Mouse (Mus musculus): ENCODE measurements around the gene Secisbp2l. TPM values are rescaled to one million over a fixed set of nuclear protein-coding genes. Genes with fewer than 3 reads are reported as not detected.

The Secisbp2l gene
- total and polyA plus RNA-seq, 2 experiments from 2014 or later, result 29.2 to 57.9 TPM

GRCm38 (mm10) chr2:125811332-125811731, 28.7 kb upstream of the Secisbp2l start:
- no peaks in the 10 kb centered on the region for H3K4me1 ChIP-seq (ENCODE audit: insufficient read depth, low read length)
- DNase-seq (ENCODE audit: low spot score) (no peak), ATAC-seq (ENCODE audit: low FRiP score) (no peak)
- H3K9ac ChIP-seq (replicated peaks; ENCODE audit: low read length, poor library complexity, severe bottlenecking), result no peak overlapping the region
- H3K4me3 ChIP-seq (ENCODE audit: low read depth, low read length), result no peak overlapping the region
- H3K27me3 ChIP-seq (ENCODE audit: insufficient read depth, low read length), result no peaks in the 10 kb centered on the region
- H3K4me2 ChIP-seq (ENCODE audit: low read depth, low read length, poor library complexity, severe bottlenecking), result no peak overlapping the region
- no peaks in the 10 kb centered on the region for H3K36me3 ChIP-seq (ENCODE audit: insufficient read depth, low read length)
- no peaks in the 10 kb centered on the region for H3K9me3 ChIP-seq (ENCODE audit: low read length)
- no peak for TF ChIP-seq CTCF (IDR thresholded peaks at IDR 0.05)
- no peak overlapping the region for H3K27ac ChIP-seq (ENCODE audit: low read depth, low read length)
- 75% methylated on average over 2 of the region's 2 CpGs for WGBS

- DNase-seq (ENCODE audit: low spot score) (no peak), ATAC-seq (ENCODE audit: low FRiP score) (peak; percentile 16; the same call in 1 of the 2 replicates)
- WGBS, result 46% methylated on average over 7 of the region's 7 CpGs
- H3K36me3 ChIP-seq (ENCODE audit: insufficient read depth, low read length), result no peaks in the 10 kb centered on the region
- H3K27me3 ChIP-seq (ENCODE audit: insufficient read depth, low read length), result no peaks in the 10 kb centered on the region
- no peak overlapping the region for H3K4me2 ChIP-seq (ENCODE audit: low read depth, low read length, poor library complexity, severe bottlenecking)
- no peaks in the 10 kb centered on the region for H3K9me3 ChIP-seq (ENCODE audit: low read length)
- H3K4me3 ChIP-seq (ENCODE audit: low read depth, low read length), result no peak overlapping the region
- H3K4me1 ChIP-seq (ENCODE audit: insufficient read depth, low read length), result no peaks in the 10 kb centered on the region
- no peak overlapping the region for H3K9ac ChIP-seq (replicated peaks; ENCODE audit: low read length, poor library complexity, severe bottlenecking)
- no peak for TF ChIP-seq CTCF (IDR thresholded peaks at IDR 0.05)
- H3K27ac ChIP-seq (ENCODE audit: low read depth, low read length), result no peak overlapping the region
Observed at GRCm38 (mm10) chr2:125809551-125809950, 26.9 kb upstream of the Secisbp2l start.

DNA sequence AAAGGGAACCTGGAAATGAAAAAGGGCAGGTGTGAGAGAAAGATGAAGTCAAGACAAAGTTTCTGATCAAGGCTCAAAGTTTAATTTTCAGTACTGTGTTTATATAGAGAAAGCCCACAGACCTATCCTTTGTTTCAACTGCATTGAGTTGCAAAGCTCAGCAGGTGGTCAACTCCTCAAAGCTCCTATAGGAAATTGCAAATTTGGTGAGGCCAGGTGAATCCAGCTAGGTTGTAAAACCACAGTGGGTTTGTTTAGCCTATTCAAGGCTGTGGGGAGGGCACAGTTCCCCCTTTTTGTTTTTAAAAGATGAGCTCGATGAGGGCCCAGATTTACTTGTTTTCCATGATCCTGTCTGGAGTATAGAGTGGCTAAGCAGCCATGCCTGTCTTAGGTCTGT, 23.2 kb upstream of the Secisbp2l start:
- no peak for DNase-seq (ENCODE audit: low spot score)
- Histone ChIP-seq H3K4me3 (ENCODE audit: low read depth, low read length) (no peak overlapping the region), H3K27ac (ENCODE audit: low read depth, low read length) (no peak overlapping the region), H3K4me1 (ENCODE audit: insufficient read depth, low read length) (no peaks in the 10 kb centered on the region), H3K27me3 (ENCODE audit: insufficient read depth, low read length) (no peaks in the 10 kb centered on the region), H3K4me2 (ENCODE audit: low read depth, low read length, poor library complexity, severe bottlenecking) (no peak overlapping the region), H3K9me3 (ENCODE audit: low read length) (no peaks in the 10 kb centered on the region), H3K36me3 (ENCODE audit: insufficient read depth, low read length) (no peaks in the 10 kb centered on the region), H3K9ac (replicated peaks; ENCODE audit: low read length, poor library complexity, severe bottlenecking) (no peak overlapping the region)
- no peak for TF ChIP-seq CTCF (IDR thresholded peaks at IDR 0.05)
- 52% methylated on average over 1 of the region's 1 CpGs for WGBS
- ATAC-seq (ENCODE audit: low FRiP score), result no peak

DNA sequence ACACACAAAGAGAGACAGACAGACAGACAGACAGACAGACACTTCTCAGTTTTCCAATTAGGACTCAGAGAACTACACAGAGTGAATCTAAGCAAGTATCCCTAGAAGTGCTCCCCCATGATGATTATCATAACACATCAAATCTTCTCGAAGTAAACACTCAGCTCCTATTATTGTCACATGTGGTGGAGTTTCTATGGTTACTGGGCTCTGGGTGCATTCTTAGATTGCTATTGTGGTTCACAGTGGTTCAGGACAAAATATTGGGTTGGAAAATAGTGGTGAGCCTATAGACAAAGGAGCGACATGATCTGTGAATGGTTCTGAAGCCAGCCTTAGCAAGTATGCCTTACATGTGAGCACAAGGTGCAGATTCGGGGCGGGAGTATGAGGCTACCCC, 19.3 kb upstream of the Secisbp2l start:
- H3K4me3 ChIP-seq (ENCODE audit: low read depth, low read length), result no peak overlapping the region
- H3K4me1 ChIP-seq (ENCODE audit: insufficient read depth, low read length), result no peaks in the 10 kb centered on the region
- no peak overlapping the region for H3K9ac ChIP-seq (replicated peaks; ENCODE audit: low read length, poor library complexity, severe bottlenecking)
- H3K27ac ChIP-seq (ENCODE audit: low read depth, low read length), result no peak overlapping the region
- WGBS, result 64% methylated on average over 4 of the region's 4 CpGs
- no peaks in the 10 kb centered on the region for H3K9me3 ChIP-seq (ENCODE audit: low read length)
- no peak for TF ChIP-seq CTCF (IDR thresholded peaks at IDR 0.05)
- DNase-seq (ENCODE audit: low spot score), result peak; percentile 36
- H3K27me3 ChIP-seq (ENCODE audit: insufficient read depth, low read length), result no peaks in the 10 kb centered on the region
- no peak overlapping the region for H3K4me2 ChIP-seq (ENCODE audit: low read depth, low read length, poor library complexity, severe bottlenecking)
- no peak for ATAC-seq (ENCODE audit: low FRiP score)
- H3K36me3 ChIP-seq (ENCODE audit: insufficient read depth, low read length), result no peaks in the 10 kb centered on the region

DNA sequence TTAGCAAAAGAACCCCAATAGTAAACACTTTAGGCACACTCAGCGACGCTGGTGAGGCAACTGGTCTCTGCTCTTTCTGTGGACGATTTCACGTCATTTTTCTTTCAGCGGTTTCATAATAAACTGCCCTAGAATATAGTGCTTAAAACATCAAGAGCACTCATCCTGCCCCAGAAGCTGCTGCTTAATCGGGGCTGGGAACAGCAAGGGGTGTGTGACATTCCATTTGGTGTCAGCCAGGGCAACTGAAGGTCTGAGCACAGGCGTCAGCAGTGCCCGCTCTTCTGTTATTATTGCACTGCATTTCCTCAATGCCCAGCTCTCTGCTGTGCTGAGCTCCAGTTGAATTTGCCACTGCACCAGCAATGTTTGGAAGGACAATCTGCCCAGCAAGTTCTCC, 18.4 kb upstream of the Secisbp2l start:
- WGBS, result 62% methylated on average over 8 of the region's 8 CpGs
- Histone ChIP-seq H3K4me1 (ENCODE audit: insufficient read depth, low read length) (no peaks in the 10 kb centered on the region), H3K27ac (ENCODE audit: low read depth, low read length) (no peak overlapping the region), H3K4me3 (ENCODE audit: low read depth, low read length) (no peak overlapping the region), H3K36me3 (ENCODE audit: insufficient read depth, low read length) (no peaks in the 10 kb centered on the region), H3K9me3 (ENCODE audit: low read length) (no peaks in the 10 kb centered on the region), H3K4me2 (ENCODE audit: low read depth, low read length, poor library complexity, severe bottlenecking) (no peak overlapping the region), H3K27me3 (ENCODE audit: insufficient read depth, low read length) (no peaks in the 10 kb centered on the region), H3K9ac (replicated peaks; ENCODE audit: low read length, poor library complexity, severe bottlenecking) (no peak overlapping the region)
- ATAC-seq (ENCODE audit: low FRiP score) (no peak), DNase-seq (ENCODE audit: low spot score) (no peak)
- no peak for TF ChIP-seq CTCF (IDR thresholded peaks at IDR 0.05)

- Histone ChIP-seq H3K4me2 (ENCODE audit: low read depth, low read length, poor library complexity, severe bottlenecking) (no peak overlapping the region), H3K36me3 (ENCODE audit: insufficient read depth, low read length) (no peaks in the 10 kb centered on the region), H3K9me3 (ENCODE audit: low read length) (no peaks in the 10 kb centered on the region), H3K27ac (ENCODE audit: low read depth, low read length) (no peak overlapping the region), H3K27me3 (ENCODE audit: insufficient read depth, low read length) (no peaks in the 10 kb centered on the region), H3K9ac (replicated peaks; ENCODE audit: low read length, poor library complexity, severe bottlenecking) (no peak overlapping the region), H3K4me1 (ENCODE audit: insufficient read depth, low read length) (no peaks in the 10 kb centered on the region), H3K4me3 (ENCODE audit: low read depth, low read length) (no peak overlapping the region)
- no peak for TF ChIP-seq CTCF (IDR thresholded peaks at IDR 0.05)
- ATAC-seq (ENCODE audit: low FRiP score) (no peak), DNase-seq (ENCODE audit: low spot score) (no peak)
- WGBS, result 70% methylated on average over 4 of the region's 4 CpGs
Observed at GRCm38 (mm10) chr2:125800428-125800827, 17.8 kb upstream of the Secisbp2l start.

All from midbrain, postnatal 0 days (tissue).